Mouse (Mus musculus) stomach, embryonic 15.5 days (tissue): ENCODE results near the gene Gm37240. TPM values are rescaled to one million over a fixed set of nuclear protein-coding genes. Genes with fewer than 3 reads are reported as not detected.

Source experiments
- ATAC-seq: fragments of 200-750 bp; cut with Nextera tagmentation; 2 replicates; pipeline ENCODE4 v1.8.0; 2017; ENCODE audit warnings: low read depth, moderate number of reproducible peaks, moderate TSS enrichment; ENCODE audit not compliant: insufficient read depth, low FRiP score
- H3K27ac ChIP-seq: fragments of 300-500 bp; sonication (generic); 2 replicates; pipeline ENCODE4 v1.5.1; 2015; ENCODE audit warnings: mild to moderate bottlenecking, inconsistent platforms
- H3K27me3 ChIP-seq: fragments of 300-500 bp; sonication (generic); replicated peaks from 2 replicates; pipeline ENCODE4 v1.6.1; 2015; ENCODE audit warnings: inconsistent platforms
- H3K36me3 ChIP-seq: fragments of 300-500 bp; sonication (generic); 2 replicates; pipeline ENCODE4 v1.6.1; 2015; ENCODE audit warnings: inconsistent platforms
- H3K4me1 ChIP-seq: fragments of 300-500 bp; sonication (generic); 2 replicates; pipeline ENCODE4 v1.6.1; 2015; ENCODE audit warnings: inconsistent platforms
- H3K4me2 ChIP-seq: fragments of 300-500 bp; sonication (generic); 2 replicates; pipeline ENCODE4 v1.6.1; 2015; ENCODE audit warnings: mild to moderate bottlenecking, inconsistent platforms
- H3K4me3 ChIP-seq: fragments of 300-500 bp; sonication (generic); replicated peaks from 2 replicates; pipeline ENCODE4 v1.5.1; 2015; ENCODE audit warnings: inconsistent platforms
- H3K9ac ChIP-seq: fragments of 300-500 bp; sonication (generic); 2 replicates; pipeline ENCODE4 v1.6.1; 2015; ENCODE audit warnings: inconsistent platforms
- H3K9me3 ChIP-seq: fragments of 300-500 bp; sonication (generic); 2 replicates; pipeline ENCODE4 v1.6.1; 2016; ENCODE audit warnings: inconsistent platforms
- WGBS: fragments of 180-500 bp; shearing (Covaris S2); methylation state at CpG from one replicate; pipeline ENCODE4 v1.1.7; 2015; 5-methylcytosine and 5-hydroxymethylcytosine counted together
- polyA plus RNA-seq: library from polyadenylated mRNA; unstranded; fragments of >200 nt; fragmentation: Nextera tagmentation; extraction: Ambion mirVana; gene quantifications from 2 replicates; pipeline ENCODE4 v1.2.1, GENCODE M21; 2015

The Gm37240 gene
- polyA plus RNA-seq, 1 experiment from 2014 or later = 8.6 TPM

- Histone ChIP-seq H3K4me3 (no peak overlapping the region), H3K4me1 (no peaks in the 10 kb centered on the region), H3K27me3 (no peaks in the 10 kb centered on the region), H3K36me3 (no peaks in the 10 kb centered on the region), H3K9ac (no peak overlapping the region), H3K4me2 (no peak overlapping the region), H3K9me3 (no peaks in the 10 kb centered on the region), H3K27ac (no peak overlapping the region)
- 89% methylated on average over 2 of the region's 2 CpGs for WGBS
- no peak for ATAC-seq
Measured at GRCm38 (mm10) chr3:85862886-85863285, 24.4 kb downstream of the Gm37240 start.

GRCm38 (mm10) chr3:85860996-85861395, 26.3 kb downstream of the Gm37240 start:
- ATAC-seq = no peak
- whole genome bisulfite sequencing = 77% methylated on average over 5 of the region's 5 CpGs
- Histone ChIP-seq H3K4me3 (no peak overlapping the region), H3K4me2 (no peak overlapping the region), H3K27ac (no peak overlapping the region), H3K36me3 (no peaks in the 10 kb centered on the region), H3K9ac (no peak overlapping the region), H3K27me3 (no peaks in the 10 kb centered on the region), H3K9me3 (no peaks in the 10 kb centered on the region), H3K4me1 (no peaks in the 10 kb centered on the region)

GRCm38 (mm10) chr3:85859311-85859710, 28.0 kb downstream of the Gm37240 start:
- no peak for ATAC-seq
- Histone ChIP-seq H3K9me3 (no peaks in the 10 kb centered on the region), H3K9ac (no peak overlapping the region), H3K4me1 (no peaks in the 10 kb centered on the region), H3K27ac (no peak overlapping the region), H3K27me3 (no peaks in the 10 kb centered on the region), H3K36me3 (no peaks in the 10 kb centered on the region), H3K4me2 (no peak overlapping the region), H3K4me3 (no peak overlapping the region)
- 72% methylated on average over 6 of the region's 6 CpGs for WGBS

- WGBS = 55% methylated on average over 11 of the region's 11 CpGs
- Histone ChIP-seq H3K4me3 (no peak overlapping the region), H3K9me3 (no peaks in the 10 kb centered on the region), H3K9ac (no peak overlapping the region), H3K27me3 (no peaks in the 10 kb centered on the region), H3K4me1 (no peaks in the 10 kb centered on the region), H3K27ac (no peak overlapping the region), H3K36me3 (no peaks in the 10 kb centered on the region), H3K4me2 (no peak overlapping the region)
- ATAC-seq = peak; percentile 14; the same call in 1 of the 2 replicates
Measured at GRCm38 (mm10) chr3:85858140-85859135, 28.9 kb downstream of the Gm37240 start.

DNA sequence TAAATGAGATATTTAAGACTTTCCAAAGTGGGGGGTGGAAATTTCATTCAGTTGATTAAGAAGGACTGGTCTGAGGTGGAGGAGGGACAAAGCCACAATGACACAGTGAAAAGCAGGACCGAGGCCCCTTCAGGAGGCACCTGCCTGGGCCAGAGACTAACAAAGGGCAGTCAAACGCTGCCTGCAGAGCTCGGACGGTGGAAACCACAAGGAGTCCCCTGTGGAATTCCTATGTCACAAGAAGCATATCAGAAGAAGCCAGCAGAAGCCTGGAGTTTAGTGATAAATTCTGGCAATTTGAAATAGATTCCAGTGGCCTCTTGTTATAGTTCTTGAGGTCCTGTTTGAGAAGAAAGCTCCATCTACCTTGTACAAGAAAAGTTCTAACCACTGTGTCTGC, 30.2 kb downstream of the Gm37240 start:
- no peak overlapping the region for H3K4me2 ChIP-seq
- H3K36me3 ChIP-seq = no peaks in the 10 kb centered on the region
- ATAC-seq = no peak
- 56% methylated on average over 4 of the region's 4 CpGs for WGBS
- H3K4me3 ChIP-seq = no peak overlapping the region
- no peaks in the 10 kb centered on the region for H3K9me3 ChIP-seq
- no peak overlapping the region for H3K27ac ChIP-seq
- no peaks in the 10 kb centered on the region for H3K4me1 ChIP-seq
- no peak overlapping the region for H3K9ac ChIP-seq
- H3K27me3 ChIP-seq = no peaks in the 10 kb centered on the region

- H3K36me3 ChIP-seq = no peaks in the 10 kb centered on the region
- no peaks in the 10 kb centered on the region for H3K27me3 ChIP-seq
- H3K4me1 ChIP-seq = no peaks in the 10 kb centered on the region
- 84% methylated on average over 5 of the region's 5 CpGs for WGBS
- no peak for ATAC-seq
- H3K27ac ChIP-seq = no peak overlapping the region
- H3K4me3 ChIP-seq = no peak overlapping the region
- no peak overlapping the region for H3K9ac ChIP-seq
- H3K9me3 ChIP-seq = no peaks in the 10 kb centered on the region
- no peak overlapping the region for H3K4me2 ChIP-seq
Measured at GRCm38 (mm10) chr3:85855947-85856346, 31.4 kb downstream of the Gm37240 start.

GRCm38 (mm10) chr3:85855043-85855442, 32.3 kb downstream of the Gm37240 start:
- no peak overlapping the region for H3K27ac ChIP-seq
- no peak overlapping the region for H3K4me2 ChIP-seq
- ATAC-seq = no peak
- WGBS = 81% methylated on average over 3 of the region's 3 CpGs
- no peaks in the 10 kb centered on the region for H3K36me3 ChIP-seq
- H3K27me3 ChIP-seq = no peaks in the 10 kb centered on the region
- H3K4me1 ChIP-seq = no peaks in the 10 kb centered on the region
- H3K9ac ChIP-seq = no peak overlapping the region
- H3K4me3 ChIP-seq = no peak overlapping the region
- H3K9me3 ChIP-seq = no peaks in the 10 kb centered on the region

DNA sequence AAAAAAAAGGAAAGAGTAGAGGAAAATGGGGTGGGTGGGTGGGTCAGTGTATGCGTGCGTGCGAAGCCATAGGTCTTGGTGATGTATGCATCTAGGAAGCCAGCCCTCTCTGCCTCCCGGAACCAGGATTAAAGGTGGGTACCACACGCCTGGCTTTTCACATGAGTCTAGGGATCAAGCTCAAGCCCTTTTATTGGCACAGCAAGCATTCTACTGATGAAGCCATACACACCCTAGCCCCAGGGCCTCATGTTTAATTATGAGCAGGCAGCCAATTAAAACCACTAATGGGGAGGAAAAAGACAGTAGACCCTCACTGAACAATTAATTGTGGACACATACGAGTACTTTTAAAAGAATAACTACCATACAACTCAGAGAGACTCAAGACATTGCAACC, 33.2 kb downstream of the Gm37240 start:
- no peak overlapping the region for H3K27ac ChIP-seq
- no peaks in the 10 kb centered on the region for H3K27me3 ChIP-seq
- H3K9me3 ChIP-seq = no peaks in the 10 kb centered on the region
- no peak overlapping the region for H3K4me2 ChIP-seq
- no peaks in the 10 kb centered on the region for H3K36me3 ChIP-seq
- no peak for ATAC-seq
- H3K4me3 ChIP-seq = no peak overlapping the region
- no peak overlapping the region for H3K9ac ChIP-seq
- no peaks in the 10 kb centered on the region for H3K4me1 ChIP-seq
- 91% methylated on average over 6 of the region's 6 CpGs for WGBS

- Histone ChIP-seq H3K9me3 (no peaks in the 10 kb centered on the region), H3K4me1 (no peaks in the 10 kb centered on the region), H3K27me3 (no peaks in the 10 kb centered on the region), H3K4me2 (no peak overlapping the region), H3K4me3 (no peak overlapping the region), H3K27ac (no peak overlapping the region), H3K36me3 (no peaks in the 10 kb centered on the region), H3K9ac (no peak overlapping the region)
- no peak for ATAC-seq
- 79% methylated on average over 3 of the region's 4 CpGs for WGBS
Measured at GRCm38 (mm10) chr3:85853715-85854114, 33.6 kb downstream of the Gm37240 start.

DNA sequence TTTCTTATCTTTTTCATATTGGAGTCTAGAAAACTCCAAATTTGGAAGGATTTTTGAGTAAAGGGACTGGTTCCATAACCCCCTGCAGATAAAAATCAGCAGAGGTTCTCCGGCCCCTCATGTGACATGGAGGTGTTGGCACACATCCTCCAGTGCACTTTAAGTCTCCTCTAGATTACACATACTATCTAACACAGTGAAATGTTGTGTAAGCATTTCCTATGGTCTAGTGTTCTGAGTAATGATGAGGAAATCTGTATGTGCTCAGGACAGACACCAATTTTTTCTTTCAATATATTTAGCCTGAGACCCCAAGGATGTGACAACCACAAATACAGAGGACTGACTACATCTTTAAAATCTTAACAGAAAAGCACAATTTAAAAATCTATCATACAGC, 37.2 kb downstream of the Gm37240 start:
- no peaks in the 10 kb centered on the region for H3K4me1 ChIP-seq
- H3K27me3 ChIP-seq = no peaks in the 10 kb centered on the region
- no peak overlapping the region for H3K27ac ChIP-seq
- no peak overlapping the region for H3K9ac ChIP-seq
- H3K9me3 ChIP-seq = no peaks in the 10 kb centered on the region
- WGBS = 75% methylated on average over 1 of the region's 1 CpGs
- no peak for ATAC-seq
- no peaks in the 10 kb centered on the region for H3K36me3 ChIP-seq
- no peak overlapping the region for H3K4me2 ChIP-seq
- no peak overlapping the region for H3K4me3 ChIP-seq

GRCm38 (mm10) chr3:85846316-85846715, 41.0 kb downstream of the Gm37240 start:
- no peak overlapping the region for H3K4me3 ChIP-seq
- H3K9ac ChIP-seq = no peak overlapping the region
- WGBS = 86% methylated on average over 1 of the region's 1 CpGs
- no peaks in the 10 kb centered on the region for H3K27me3 ChIP-seq
- H3K27ac ChIP-seq = no peak overlapping the region
- no peaks in the 10 kb centered on the region for H3K9me3 ChIP-seq
- no peaks in the 10 kb centered on the region for H3K36me3 ChIP-seq
- H3K4me2 ChIP-seq = no peak overlapping the region
- ATAC-seq = no peak
- H3K4me1 ChIP-seq = 0 out of 2 replicates have a peak, but pooled peaks cover 4% of the 10 kb centered on the region

- no peak for ATAC-seq
- no peak overlapping the region for H3K4me3 ChIP-seq
- 65% methylated on average over 6 of the region's 6 CpGs for WGBS
- no peaks in the 10 kb centered on the region for H3K36me3 ChIP-seq
- H3K9me3 ChIP-seq = no peaks in the 10 kb centered on the region
- H3K4me1 ChIP-seq = 0 out of 2 replicates have a peak, but pooled peaks cover 4% of the 10 kb centered on the region
- H3K27ac ChIP-seq = no peak overlapping the region
- no peak overlapping the region for H3K9ac ChIP-seq
- no peaks in the 10 kb centered on the region for H3K27me3 ChIP-seq
- H3K4me2 ChIP-seq = no peak overlapping the region
Measured at GRCm38 (mm10) chr3:85845341-85845740, 42.0 kb downstream of the Gm37240 start.
